Mouse (Mus musculus): ENCODE results near the gene Etv1. TPM values are rescaled to one million over a fixed set of nuclear protein-coding genes. Genes with fewer than 3 reads are reported as not detected.
"Not testable (repeated sequence)": the region's sequence is repeated elsewhere in the genome, so short reads cannot be mapped to it uniquely, and the experiment has no call there.

Etv1 gene
- polyA plus RNA-seq, 1 experiment from 2014 or later = 1.8 TPM

- DNase-seq (ENCODE audit: low spot score) = no peak
Observed at GRCm38 (mm10) chr12:38816235-38816634, 37.1 kb downstream of the Etv1 start.

- DNase-seq (ENCODE audit: low spot score) = no peak
Observed at GRCm38 (mm10) chr12:38818320-38818719, 39.1 kb downstream of the Etv1 start.

DNA sequence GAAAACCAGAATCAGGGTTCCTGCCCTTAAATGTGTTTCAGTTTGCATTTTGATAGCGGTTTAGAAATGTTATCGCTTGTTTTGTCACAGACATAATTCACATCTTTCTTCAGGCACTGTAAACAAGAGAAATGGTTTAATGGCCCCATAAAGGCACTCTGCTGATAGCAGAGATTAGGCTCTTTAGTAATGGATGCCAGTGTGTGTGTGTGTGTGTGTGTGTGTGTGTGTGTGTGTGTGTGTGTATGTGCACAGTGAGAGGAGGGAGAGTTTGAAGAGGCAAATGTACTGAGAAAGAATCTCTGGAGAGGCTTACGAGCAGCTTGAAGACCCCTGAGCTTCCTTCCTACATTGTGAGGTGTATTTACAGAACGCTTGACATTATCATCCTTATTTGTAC is 41.5 kb downstream of the Etv1 start:
- DNase-seq (ENCODE audit: low spot score) = no peak

GRCm38 (mm10) chr12:38824405-38824804 is 45.2 kb downstream of the Etv1 start:
- no peak for DNase-seq (ENCODE audit: low spot score)

DNA sequence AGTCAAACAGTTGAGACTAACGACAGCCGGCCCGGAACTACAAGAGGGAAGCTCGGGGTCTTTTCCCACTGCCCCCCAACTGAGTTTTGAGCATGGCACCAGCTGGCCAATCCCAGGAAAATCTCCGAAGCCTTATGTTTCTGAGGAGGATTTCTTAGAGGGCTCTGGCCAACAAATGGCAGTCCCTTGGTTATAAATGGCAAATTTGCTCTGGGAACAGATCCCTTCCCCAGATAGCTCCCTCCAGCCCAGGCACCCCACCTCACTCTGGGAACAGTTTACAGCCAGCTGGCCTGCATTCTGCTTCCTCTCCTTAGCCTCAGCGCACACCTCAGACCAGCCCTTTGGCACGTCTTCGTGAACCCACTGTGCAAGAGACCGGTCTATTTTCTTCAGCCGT is 53.8 kb downstream of the Etv1 start:
- DNase-seq (ENCODE audit: low spot score) = no peak

GRCm38 (mm10) chr12:38834581-38834980 is 55.4 kb downstream of the Etv1 start:
- DNase-seq (ENCODE audit: low spot score) = no peak

DNA sequence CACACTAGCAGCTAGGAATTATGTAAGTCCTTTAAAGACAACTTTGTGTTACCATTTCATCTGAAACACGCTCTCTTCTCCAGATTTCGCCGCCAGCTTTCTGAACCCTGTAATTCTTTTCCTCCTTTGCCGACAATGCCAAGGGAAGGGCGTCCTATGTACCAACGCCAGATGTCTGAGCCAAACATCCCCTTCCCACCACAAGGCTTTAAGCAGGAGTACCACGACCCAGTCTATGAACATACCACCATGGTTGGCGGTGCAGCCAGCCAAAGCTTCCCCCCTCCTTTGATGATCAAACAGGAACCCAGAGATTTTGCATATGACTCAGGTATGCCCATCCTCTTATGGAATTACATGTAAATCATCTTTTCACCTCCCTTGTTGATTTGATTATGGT is 55.8 kb downstream of the Etv1 start:
- DNase-seq (ENCODE audit: low spot score) = not testable (repeated sequence)

DNA sequence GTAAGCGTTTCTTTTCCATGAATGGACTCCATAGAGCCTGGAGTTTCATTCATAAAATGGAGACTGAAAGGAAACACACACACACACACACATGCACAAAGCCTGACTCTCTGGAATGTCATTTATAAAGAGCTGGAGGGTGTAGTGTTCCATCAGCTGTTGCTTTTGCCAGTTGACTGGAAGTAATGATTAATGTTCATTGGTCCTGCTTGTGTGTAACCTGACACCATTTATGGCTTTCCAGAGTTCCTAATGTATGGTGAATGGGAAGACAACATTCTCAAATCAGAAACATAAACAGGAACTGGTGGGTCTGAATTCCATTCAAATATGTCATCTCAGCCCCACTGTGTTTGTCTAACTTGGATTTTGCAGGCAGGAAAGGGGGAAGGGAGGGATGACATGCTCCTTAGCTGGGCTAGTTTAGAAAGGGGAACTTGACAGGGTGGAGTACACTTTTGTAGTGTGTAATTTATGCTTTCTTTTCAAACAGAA is 64.7 kb downstream of the Etv1 start:
- no peak for DNase-seq (ENCODE audit: low spot score)

- DNase-seq (ENCODE audit: low spot score) = no peak
Observed at GRCm38 (mm10) chr12:38847500-38848261, 68.5 kb downstream of the Etv1 start.

DNA sequence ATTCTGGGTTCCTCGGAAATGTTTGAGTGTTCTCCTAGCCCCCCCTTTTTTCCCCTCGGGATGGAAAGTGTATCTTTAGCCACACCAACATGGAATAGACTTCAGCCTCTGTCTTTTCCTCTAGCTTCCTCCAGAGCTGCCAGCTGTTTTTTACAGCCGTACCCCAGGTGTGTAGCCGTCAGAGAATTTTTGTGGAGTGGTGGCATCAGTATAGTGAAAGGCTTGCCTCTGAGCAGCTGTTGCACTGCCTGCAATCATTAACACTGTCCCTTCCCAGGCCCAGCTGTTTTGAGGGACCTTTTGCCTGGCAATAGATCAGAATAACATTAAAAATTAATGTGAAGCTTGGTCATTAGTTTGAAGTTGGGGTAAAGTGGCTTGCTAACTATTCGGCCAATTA is 70.8 kb downstream of the Etv1 start:
- no peak for DNase-seq (ENCODE audit: low spot score)

DNA sequence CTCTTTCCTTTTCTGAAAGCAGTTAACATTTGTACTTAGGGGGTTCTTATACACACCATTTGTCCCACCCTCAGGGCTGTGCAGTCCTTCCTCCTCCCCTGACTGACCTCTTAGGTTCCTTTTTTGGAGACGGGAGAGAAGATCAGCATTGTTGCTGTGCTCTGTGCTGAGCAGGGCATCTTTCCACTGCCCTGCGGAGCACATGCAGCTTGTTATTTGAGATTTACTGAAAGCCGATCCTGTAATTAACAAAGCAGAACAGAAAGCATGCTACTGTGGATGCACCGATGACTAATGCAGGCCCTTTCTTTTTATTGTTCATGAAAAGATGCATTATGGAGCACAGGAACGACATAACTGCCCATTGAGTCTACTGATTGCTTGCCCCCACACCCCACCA is 75.1 kb downstream of the Etv1 start:
- DNase-seq (ENCODE audit: low spot score) = no peak

- DNase-seq (ENCODE audit: low spot score) = no peak
Observed at GRCm38 (mm10) chr12:38854751-38855150, 75.6 kb downstream of the Etv1 start.

DNA sequence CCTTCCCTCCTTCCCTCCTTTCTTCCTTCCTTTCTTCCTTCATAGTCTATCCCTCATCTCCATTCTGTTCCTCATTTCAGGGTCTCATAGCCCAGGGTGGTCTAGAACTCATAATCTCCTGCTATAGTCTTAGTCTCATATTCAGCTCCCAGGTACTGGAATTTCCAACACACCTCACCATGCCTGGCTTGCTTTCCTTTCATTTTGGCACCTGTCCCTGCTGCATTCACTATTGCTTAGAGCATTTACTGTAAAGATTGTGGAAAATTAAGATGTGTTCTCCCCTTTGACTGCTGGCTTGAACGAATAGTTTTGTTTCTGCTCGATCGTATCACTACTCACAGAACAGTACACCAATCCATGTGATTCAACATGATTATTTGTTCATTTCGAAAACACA is 80.5 kb downstream of the Etv1 start:
- no peak for DNase-seq (ENCODE audit: low spot score)

DNA sequence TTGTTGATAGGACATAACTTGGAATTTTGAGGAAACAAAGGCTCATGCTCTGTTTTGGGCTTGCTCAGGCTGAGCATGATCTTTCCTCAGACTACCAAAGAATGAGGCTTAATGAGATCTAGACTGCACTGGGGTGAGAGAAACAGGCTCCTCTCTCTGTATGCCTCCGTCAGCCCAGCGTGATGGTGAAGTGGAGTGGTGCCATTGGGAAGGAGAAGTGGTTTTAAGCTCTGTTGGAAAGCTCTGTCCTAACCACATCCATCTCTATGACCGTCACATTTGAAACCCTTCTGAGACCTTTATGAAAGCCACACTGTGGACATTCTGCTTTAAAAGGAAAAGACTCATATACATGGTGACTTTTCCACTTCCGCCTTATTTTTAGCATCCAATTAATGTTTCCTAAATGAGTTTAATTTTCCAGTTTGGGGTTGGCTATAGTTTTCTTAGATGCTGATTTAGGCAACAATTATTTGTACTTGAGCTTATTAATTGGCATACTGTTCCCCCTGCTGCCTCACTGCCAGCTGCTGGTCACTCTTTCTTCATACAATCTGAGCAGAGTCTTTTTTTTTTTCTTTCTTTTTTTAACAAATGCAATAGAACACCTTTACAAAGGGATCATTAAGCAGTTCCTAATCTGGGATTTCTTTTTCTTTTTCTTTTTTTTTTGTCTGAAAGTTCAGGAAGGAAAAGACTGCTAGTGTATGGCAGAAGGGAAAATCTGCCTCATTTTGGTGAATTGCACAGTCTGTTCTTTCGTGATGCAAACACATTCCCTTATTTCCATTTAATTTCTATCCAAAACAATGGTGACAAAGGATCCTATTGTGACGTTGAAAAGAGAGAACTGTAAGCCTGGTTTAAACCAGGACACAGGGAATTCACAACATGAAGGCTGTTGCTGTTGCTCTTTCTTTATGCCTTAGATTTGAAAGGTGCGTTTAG is 81.3 kb downstream of the Etv1 start:
- DNase-seq (ENCODE audit: low spot score) = no peak

DNA sequence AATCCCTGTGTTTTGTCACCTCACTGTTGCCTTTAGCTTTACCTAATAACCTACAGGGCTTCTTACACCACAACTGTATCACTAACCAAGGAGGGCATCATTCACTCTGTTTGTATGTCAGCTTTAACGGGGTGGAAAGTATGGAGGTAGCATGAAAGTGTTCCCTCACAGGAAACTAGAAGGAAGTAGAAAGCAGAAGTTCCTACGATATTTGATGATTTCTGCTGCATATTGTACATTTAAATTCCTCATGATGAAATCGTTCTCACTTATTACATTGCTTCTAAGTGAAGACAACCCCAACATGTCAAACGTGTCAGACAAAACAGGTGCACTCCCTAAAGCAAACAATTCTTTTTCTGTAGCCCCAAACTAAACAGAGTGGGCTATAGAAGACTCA is 84.2 kb downstream of the Etv1 start:
- no peak for DNase-seq (ENCODE audit: low spot score)

- DNase-seq (ENCODE audit: low spot score) = no peak
Observed at GRCm38 (mm10) chr12:38863982-38864828, 85.0 kb downstream of the Etv1 start.

- no peak for DNase-seq (ENCODE audit: low spot score)
Observed at GRCm38 (mm10) chr12:38874470-38874995, 95.4 kb downstream of the Etv1 start.

GRCm38 (mm10) chr12:38904516-38904915 is 125.3 kb downstream of the Etv1 start:
- DNase-seq (ENCODE audit: low spot score) = no peak

GRCm38 (mm10) chr12:38906314-38906713 is 127.1 kb downstream of the Etv1 start:
- DNase-seq (ENCODE audit: low spot score) = no peak

DNA sequence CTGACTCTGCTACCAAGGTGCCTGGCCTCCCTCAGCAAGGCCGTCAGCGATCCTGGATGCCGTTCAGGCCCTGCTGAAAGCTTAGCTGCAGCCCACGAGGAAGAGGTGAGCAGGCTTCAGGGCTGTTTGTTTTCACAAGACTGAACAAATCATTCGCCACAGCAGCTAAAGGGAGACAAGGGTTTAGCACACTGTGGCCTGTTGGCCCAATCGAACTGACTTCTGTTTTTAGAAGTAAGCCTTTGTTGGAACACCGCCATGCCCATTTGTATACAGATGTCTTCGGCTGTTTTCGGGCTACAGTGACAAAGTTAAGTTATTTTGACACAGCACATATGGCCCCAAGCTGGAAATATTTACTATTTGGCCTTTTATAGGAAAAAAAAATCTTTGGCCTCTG is 127.6 kb downstream of the Etv1 start:
- no peak for DNase-seq (ENCODE audit: low spot score)

DNA sequence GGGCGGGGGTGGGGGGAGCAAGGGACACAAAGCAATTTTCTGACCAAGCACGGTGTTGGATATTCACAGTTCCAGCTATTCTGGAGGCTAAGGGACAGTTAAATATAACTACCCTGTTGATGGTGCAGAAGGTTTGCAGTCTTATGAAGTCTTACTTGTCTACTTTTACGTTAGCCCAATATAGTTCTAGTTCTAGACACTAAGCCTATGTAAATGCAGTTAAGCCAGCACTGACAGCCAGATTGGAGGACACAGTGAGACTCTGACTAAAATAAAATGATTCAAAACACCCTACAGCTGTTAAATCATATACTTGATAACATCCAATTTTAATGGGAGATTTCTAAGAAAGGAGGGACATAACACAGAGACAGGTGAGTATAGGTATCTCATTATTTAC is 129.8 kb downstream of the Etv1 start:
- no peak for DNase-seq (ENCODE audit: low spot score)
